Mouse (Mus musculus): ENCODE results near the gene Acot3.
"Not testable (repeated sequence)": the region's sequence is repeated elsewhere in the genome, so short reads cannot be mapped to it uniquely, and the experiment has no call there.

Gene Acot3

GRCm38 (mm10) chr12:84042248-84042647, 9.7 kb upstream of the Acot3 start:
- DNase-seq (ENCODE audit: low spot score) = peak; percentile 79

- DNase-seq (ENCODE audit: low spot score) = no peak
Measured at GRCm38 (mm10) chr12:84044045-84044444, 7.9 kb upstream of the Acot3 start.

- no peak for DNase-seq (ENCODE audit: low spot score)
Measured at GRCm38 (mm10) chr12:84046906-84047305, 5.0 kb upstream of the Acot3 start.

- not testable (repeated sequence) for DNase-seq (ENCODE audit: low spot score)
Measured at GRCm38 (mm10) chr12:84050744-84051143, 1.2 kb upstream of the Acot3 start.

- DNase-seq (ENCODE audit: low spot score) = no peak
Measured at GRCm38 (mm10) chr12:84052609-84053008, 665 bp downstream of the Acot3 start.

- DNase-seq (ENCODE audit: low spot score) = peak; percentile 49
Measured at GRCm38 (mm10) chr12:84053173-84053572, 1.2 kb downstream of the Acot3 start.

GRCm38 (mm10) chr12:84053679-84054391, 1.9 kb downstream of the Acot3 start:
- DNase-seq (ENCODE audit: low spot score) = peak; percentile 51

- DNase-seq (ENCODE audit: low spot score) = no peak
Measured at GRCm38 (mm10) chr12:84060946-84061345, 9.0 kb downstream of the Acot3 start.

- DNase-seq (ENCODE audit: low spot score) = no peak
Measured at GRCm38 (mm10) chr12:84062336-84062735, 10.4 kb downstream of the Acot3 start.

- DNase-seq (ENCODE audit: low spot score) = no peak
Measured at GRCm38 (mm10) chr12:84063228-84063627, 11.3 kb downstream of the Acot3 start.

GRCm38 (mm10) chr12:84063833-84064232, 11.9 kb downstream of the Acot3 start:
- DNase-seq (ENCODE audit: low spot score) = no peak

- DNase-seq (ENCODE audit: low spot score) = no peak
Measured at GRCm38 (mm10) chr12:84064621-84065020, 12.7 kb downstream of the Acot3 start.

GRCm38 (mm10) chr12:84067752-84068151, 15.8 kb downstream of the Acot3 start:
- DNase-seq (ENCODE audit: low spot score) = no peak

- DNase-seq (ENCODE audit: low spot score) = no peak
Measured at GRCm38 (mm10) chr12:84068296-84068695, 16.4 kb downstream of the Acot3 start.

- DNase-seq (ENCODE audit: low spot score) = no peak
Measured at GRCm38 (mm10) chr12:84068986-84069385, 17.0 kb downstream of the Acot3 start, which contains the start of gene Acot5. Gene Acot5, plus strand, starts transcription at chr12:84069325.

GRCm38 (mm10) chr12:84069582-84069981, 17.6 kb downstream of the Acot3 start:
- DNase-seq (ENCODE audit: low spot score) = not testable (repeated sequence)

- no peak for DNase-seq (ENCODE audit: low spot score)
Measured at GRCm38 (mm10) chr12:84071696-84072095, 19.8 kb downstream of the Acot3 start.

- no peak for DNase-seq (ENCODE audit: low spot score)
Measured at GRCm38 (mm10) chr12:84077371-84077990, 25.5 kb downstream of the Acot3 start.

GRCm38 (mm10) chr12:84083842-84084241, 31.9 kb downstream of the Acot3 start:
- DNase-seq (ENCODE audit: low spot score) = no peak

GRCm38 (mm10) chr12:84084581-84084980, 32.6 kb downstream of the Acot3 start:
- no peak for DNase-seq (ENCODE audit: low spot score)

- not testable (repeated sequence) for DNase-seq (ENCODE audit: low spot score)
Measured at GRCm38 (mm10) chr12:84094666-84095065, 42.7 kb downstream of the Acot3 start.

GRCm38 (mm10) chr12:84099605-84100004, 47.7 kb downstream of the Acot3 start:
- DNase-seq (ENCODE audit: low spot score) = peak; percentile 54

GRCm38 (mm10) chr12:84100071-84100470, 48.1 kb downstream of the Acot3 start:
- DNase-seq (ENCODE audit: low spot score) = no peak
